ENCODE assay signal across 8 mouse cellular contexts in the genomic region with DNA sequence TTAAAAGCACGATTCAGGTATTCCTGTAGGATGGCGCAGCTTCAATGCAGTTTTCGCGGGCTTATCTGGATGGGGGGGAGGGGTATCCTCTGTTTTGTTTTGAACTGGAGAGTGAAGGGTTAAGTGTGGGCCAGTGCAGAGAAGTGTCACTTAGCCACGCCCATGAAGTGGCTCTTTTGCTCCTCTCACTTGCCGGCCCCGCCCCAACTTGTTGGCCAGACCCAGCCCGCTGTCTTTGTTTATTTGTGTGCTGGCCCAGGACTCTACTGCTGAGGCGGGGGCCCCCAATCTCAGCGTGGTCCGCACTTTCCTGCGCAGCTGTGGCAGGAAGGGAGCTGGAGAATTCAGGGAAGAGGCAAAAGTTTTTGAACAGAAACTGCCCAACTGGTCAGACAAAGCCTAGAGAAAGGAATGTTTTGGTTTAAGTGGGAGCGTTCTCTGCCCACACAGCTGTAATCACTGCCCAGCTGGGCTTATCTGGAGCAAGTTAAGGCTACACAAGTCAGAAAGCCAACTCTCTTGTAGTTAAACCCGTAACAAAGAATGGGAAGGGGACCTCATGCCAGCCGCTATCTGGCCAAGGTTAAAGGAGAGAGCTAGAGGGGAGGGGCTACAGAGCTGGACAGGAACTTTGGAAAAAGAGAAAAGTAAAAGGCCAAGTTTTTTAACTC. TPM values are rescaled to one million over a fixed set of nuclear protein-coding genes. Genes with fewer than 3 reads are reported as not detected.
DNase-seq lines count a peak whose midpoint lies in the region; ATAC-seq lines count a peak whose summit lies in the region.

No protein-coding gene starts in this region.

- H3K4me1 ChIP-seq in embryonic facial prominence, embryonic 11.5 days (ENCODE audit: control insufficient read depth, insufficient read depth, low read length), result no peaks in the 10 kb centered on the region
- no peaks in the 10 kb centered on the region for H3K4me1 ChIP-seq in hindbrain, embryonic 13.5 days (replicated peaks)
- H3K4me1 ChIP-seq in liver, embryonic 16.5 days (ENCODE audit: control insufficient read depth, low read depth, low read length), result no peaks in the 10 kb centered on the region
- H3K4me1 ChIP-seq in stomach, embryonic 14.5 days (ENCODE audit: control insufficient read depth, insufficient read depth, low read length), result no peaks in the 10 kb centered on the region

- no peak overlapping the region for H3K4me3 ChIP-seq in embryonic facial prominence, embryonic 11.5 days (ENCODE audit: low read depth, low read length)
- H3K4me3 ChIP-seq in hindbrain, embryonic 13.5 days, result 0 out of 2 replicates have a peak overlapping the region, but pooled peaks have one; percentile 7
- no peak overlapping the region for H3K4me3 ChIP-seq in liver, embryonic 16.5 days (ENCODE audit: low read depth, low read length)
- peak overlapping the region; percentile 12 for H3K4me3 ChIP-seq in stomach, embryonic 14.5 days (ENCODE audit: low read depth, low read length)

- ATAC-seq in embryonic facial prominence, embryonic 11.5 days (replicated peaks; ENCODE audit: insufficient number of reproducible peaks, low FRiP score, low TSS enrichment, low read depth), result peak; percentile 89
- peak; percentile 84 for ATAC-seq in hindbrain, embryonic 13.5 days (ENCODE audit: low FRiP score)
- ATAC-seq in liver, embryonic 16.5 days (ENCODE audit: low read depth), result 0 out of 2 replicates have a peak, but pooled peaks have one; percentile 19
- ATAC-seq in stomach, embryonic 14.5 days (ENCODE audit: insufficient number of reproducible peaks, insufficient read depth, low FRiP score, low read depth), result peak; percentile 83; the same call in 1 of the 2 replicates

- no peaks in the 10 kb centered on the region for H3K9me3 ChIP-seq in embryonic facial prominence, embryonic 11.5 days (replicated peaks; ENCODE audit: control insufficient read depth, low read length)
- H3K9me3 ChIP-seq in hindbrain, embryonic 13.5 days, result no peaks in the 10 kb centered on the region
- H3K9me3 ChIP-seq in liver, embryonic 16.5 days (replicated peaks; ENCODE audit: control insufficient read depth, low read length), result no peaks in the 10 kb centered on the region
- H3K9me3 ChIP-seq in stomach, embryonic 14.5 days (ENCODE audit: control insufficient read depth, low read depth, low read length), result no peaks in the 10 kb centered on the region

- 0% methylated on average over 11 of the region's 15 CpGs for WGBS in embryonic facial prominence, embryonic 11.5 days
- 0% methylated on average over 10 of the region's 15 CpGs for WGBS in hindbrain, embryonic 13.5 days
- 0% methylated on average over 7 of the region's 15 CpGs for WGBS in liver, embryonic 16.5 days (ENCODE audit: insufficient replicate concordance)
- WGBS in stomach, embryonic 14.5 days, result 2% methylated on average over 10 of the region's 15 CpGs

- no peaks in the 10 kb centered on the region for H3K27me3 ChIP-seq in embryonic facial prominence, embryonic 11.5 days (ENCODE audit: control insufficient read depth, insufficient read depth, low read length)
- no peaks in the 10 kb centered on the region for H3K27me3 ChIP-seq in hindbrain, embryonic 13.5 days
- no peaks in the 10 kb centered on the region for H3K27me3 ChIP-seq in liver, embryonic 16.5 days (ENCODE audit: control insufficient read depth, insufficient read depth, low read depth, low read length)
- H3K27me3 ChIP-seq in stomach, embryonic 14.5 days (ENCODE audit: control insufficient read depth, insufficient read depth, low read length), result no peaks in the 10 kb centered on the region

- no peak overlapping the region for H3K9ac ChIP-seq in embryonic facial prominence, embryonic 11.5 days (replicated peaks; ENCODE audit: low read length)
- no peak overlapping the region for H3K9ac ChIP-seq in hindbrain, embryonic 13.5 days
- H3K9ac ChIP-seq in liver, embryonic 16.5 days (ENCODE audit: low read depth, low read length), result no peak overlapping the region
- no peak overlapping the region for H3K9ac ChIP-seq in stomach, embryonic 14.5 days (replicated peaks; ENCODE audit: low read depth, low read length)

- no peaks in the 10 kb centered on the region for H3K36me3 ChIP-seq in embryonic facial prominence, embryonic 11.5 days (replicated peaks; ENCODE audit: control insufficient read depth, insufficient read depth, low read depth, low read length)
- no peaks in the 10 kb centered on the region for H3K36me3 ChIP-seq in hindbrain, embryonic 13.5 days
- H3K36me3 ChIP-seq in liver, embryonic 16.5 days (ENCODE audit: control insufficient read depth, insufficient read depth), result no peaks in the 10 kb centered on the region
- H3K36me3 ChIP-seq in stomach, embryonic 14.5 days (ENCODE audit: control insufficient read depth, insufficient read depth, low read length), result no peaks in the 10 kb centered on the region

- peak overlapping the region; percentile 27 for H3K4me2 ChIP-seq in embryonic facial prominence, embryonic 11.5 days (ENCODE audit: low read depth, low read length)
- H3K4me2 ChIP-seq in hindbrain, embryonic 13.5 days, result peak overlapping the region; percentile 40
- H3K4me2 ChIP-seq in liver, embryonic 16.5 days (ENCODE audit: low read depth, low read length), result no peak overlapping the region
- H3K4me2 ChIP-seq in stomach, embryonic 14.5 days (replicated peaks; ENCODE audit: low read depth, low read length), result peak overlapping the region; percentile 27

- no peak overlapping the region for H3K27ac ChIP-seq in embryonic facial prominence, embryonic 11.5 days (replicated peaks; ENCODE audit: low read depth, low read length)
- H3K27ac ChIP-seq in hindbrain, embryonic 13.5 days, result no peak overlapping the region
- no peak overlapping the region for H3K27ac ChIP-seq in liver, embryonic 16.5 days (ENCODE audit: low read length)
- no peak overlapping the region for H3K27ac ChIP-seq in stomach, embryonic 14.5 days (ENCODE audit: low read length)

- DNase-seq in gastrocnemius, postnatal 10 days, result peak; percentile 9
- DNase-seq in gastrocnemius, postnatal 25 days, result no peak
- peak; percentile 63 for DNase-seq in embryonic facial prominence, embryonic 11.5 days (ENCODE audit: low spot score)
- DNase-seq in cerebellum, adult 9-11 months, result no peak
- no peak for DNase-seq in layer of hippocampus, postnatal 36 days

RNA-seq across cellular contexts. Expression of gene Uba1y, which starts 9.3 kb away (rescaled TPM):
- not detected for total RNA-seq in gastrocnemius, postnatal 10 days (2021)
- not detected for total RNA-seq in gastrocnemius, postnatal 25 days (2021)
- not detected in 2 replicates for polyA plus RNA-seq in embryonic facial prominence, embryonic 11.5 days (2014; fragmentation: Nextera tagmentation; extraction: Ambion mirVana)
- polyA plus RNA-seq in hindbrain, embryonic 13.5 days (2015; fragmentation: Nextera tagmentation; extraction: Ambion mirVana), result 0.14 TPM in 1 of 2 replicates, not detected in the other
- polyA plus RNA-seq in liver, embryonic 16.5 days (2015; fragmentation: Nextera tagmentation; extraction: Ambion mirVana), result not detected in 2 replicates
- polyA plus RNA-seq in stomach, embryonic 14.5 days (2014; fragmentation: Nextera tagmentation; extraction: Ambion mirVana), result 0.10 TPM in 1 of 2 replicates, not detected in the other
- not detected for total RNA-seq in layer of hippocampus, postnatal 36 days (2021)

RNA-seq across cellular contexts. Expression of gene Zfy1, which starts 11.9 kb away (rescaled TPM):
- not detected for total RNA-seq in gastrocnemius, postnatal 10 days (2021)
- total RNA-seq in gastrocnemius, postnatal 25 days (2021), result not detected
- not detected in 2 replicates for polyA plus RNA-seq in embryonic facial prominence, embryonic 11.5 days (2014; fragmentation: Nextera tagmentation; extraction: Ambion mirVana)
- not detected in 2 replicates for polyA plus RNA-seq in hindbrain, embryonic 13.5 days (2015; fragmentation: Nextera tagmentation; extraction: Ambion mirVana)
- not detected in 2 replicates for polyA plus RNA-seq in liver, embryonic 16.5 days (2015; fragmentation: Nextera tagmentation; extraction: Ambion mirVana)
- polyA plus RNA-seq in stomach, embryonic 14.5 days (2014; fragmentation: Nextera tagmentation; extraction: Ambion mirVana), result not detected in 2 replicates
- not detected for total RNA-seq in layer of hippocampus, postnatal 36 days (2021)

Comparison
In these comparisons a context has a peak if more than half of its experiments do, and no peak if none do; other contexts are left out.
1. DNase-seq: peak in gastrocnemius, postnatal 10 days (single experiment) and embryonic facial prominence, embryonic 11.5 days (single experiment); none in gastrocnemius, postnatal 25 days (single experiment), cerebellum, adult 9-11 months (single experiment) and layer of hippocampus, postnatal 36 days (0 of 2).
2. ATAC-seq: peak in every context shown above with its lines; median percentile 89 in embryonic facial prominence, embryonic 11.5 days; 84 in hindbrain, embryonic 13.5 days; 83 in stomach, embryonic 14.5 days; 19 in liver, embryonic 16.5 days.
3. H3K4me3 ChIP-seq: peak in hindbrain, embryonic 13.5 days (single experiment) and stomach, embryonic 14.5 days (single experiment); none in embryonic facial prominence, embryonic 11.5 days (single experiment) and liver, embryonic 16.5 days (single experiment).